Mouse (Mus musculus) monocyte, adult 59 days (primary cell): ENCODE results near the gene Mrgpra6. TPM values are rescaled to one million over a fixed set of nuclear protein-coding genes. Genes with fewer than 3 reads are reported as not detected.

ENCODE experiments used
- total RNA-seq, 2 experiments: library from RNA; stranded (reverse); gene quantifications; one replicate each; pipeline ENCODE4 v1.2.4; 2023

Gene Mrgpra6
- not detected for total RNA-seq

GRCm38 (mm10) chr7:47204830-47205229 is at the start of gene Mrgpra6:
Gene Mrgpra6, minus strand, starts transcription at chr7:47204920.

GRCm38 (mm10) chr7:47252770-47253169 is 48.0 kb upstream of the Mrgpra6 start, which contains the start of gene Mrgpra9:
Gene Mrgpra9, minus strand, starts transcription at chr7:47252848.

Other genes starting within 250 kb of the Mrgpra6 start
- gene Uevld, start 246.4 kb downstream of the Mrgpra6 start, total RNA-seq = 1 to 10 TPM; 9.4 to 9.7 TPM
- gene Gm9999, start 221.3 kb downstream of the Mrgpra6 start, total RNA-seq = not detected
- 10 to 100 TPM; 72.0 to 81.5 TPM for gene Spty2d1, start 196.5 kb downstream of the Mrgpra6 start, total RNA-seq
- 10 to 100 TPM; 51.2 to 54.4 TPM for gene Tmem86a, start 154.3 kb downstream of the Mrgpra6 start, total RNA-seq
- gene Ptpn5, start 71.2 kb downstream of the Mrgpra6 start, total RNA-seq = not detected
- gene Mrgpra9, start 47.9 kb upstream of the Mrgpra6 start, total RNA-seq = not detected
- not detected for gene Mrgpra1, start 149.3 kb upstream of the Mrgpra6 start, total RNA-seq
- not detected for gene Mrgpra2a, start 247.2 kb upstream of the Mrgpra6 start, total RNA-seq